Mouse (Mus musculus): ENCODE results near the gene Strada.
"Not testable (repeated sequence)": the region's sequence is repeated elsewhere in the genome, so short reads cannot be mapped to it uniquely, and the experiment has no call there.

Strada gene

GRCm38 (mm10) chr11:106202123-106202465 lies at the start of gene Strada:
Strada (minus strand) TSS chr11:106202168.
- DNase-seq (ENCODE audit: low spot score) = no peak

- no peak for DNase-seq (ENCODE audit: low spot score)
These were observed 47.4 kb upstream of the Strada start for GRCm38 (mm10) chr11:106249326-106249725.

GRCm38 (mm10) chr11:106246834-106247233 lies 44.9 kb upstream of the Strada start:
- DNase-seq (ENCODE audit: low spot score) = no peak

DNA sequence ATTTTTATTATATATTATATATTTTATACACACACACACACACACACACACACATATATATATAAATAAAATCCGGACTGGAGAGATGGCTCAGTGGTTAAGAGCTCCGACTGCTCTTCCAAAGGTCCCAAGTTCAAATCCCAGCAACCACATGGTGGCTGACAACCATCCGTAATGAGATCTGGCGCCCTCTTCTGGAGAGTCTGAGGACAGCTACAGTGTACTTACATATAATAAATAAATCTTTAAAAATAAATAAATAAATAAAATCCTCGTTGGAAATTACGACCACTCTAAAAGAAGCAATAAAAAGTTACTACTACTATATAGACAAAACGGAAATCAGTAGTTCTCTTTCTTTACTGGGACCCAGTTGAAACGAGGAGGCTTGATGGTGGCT lies 32.0 kb upstream of the Strada start:
- DNase-seq (ENCODE audit: low spot score) = not testable (repeated sequence)

GRCm38 (mm10) chr11:106220603-106221002 lies 18.6 kb upstream of the Strada start:
- DNase-seq (ENCODE audit: low spot score) = no peak

DNA sequence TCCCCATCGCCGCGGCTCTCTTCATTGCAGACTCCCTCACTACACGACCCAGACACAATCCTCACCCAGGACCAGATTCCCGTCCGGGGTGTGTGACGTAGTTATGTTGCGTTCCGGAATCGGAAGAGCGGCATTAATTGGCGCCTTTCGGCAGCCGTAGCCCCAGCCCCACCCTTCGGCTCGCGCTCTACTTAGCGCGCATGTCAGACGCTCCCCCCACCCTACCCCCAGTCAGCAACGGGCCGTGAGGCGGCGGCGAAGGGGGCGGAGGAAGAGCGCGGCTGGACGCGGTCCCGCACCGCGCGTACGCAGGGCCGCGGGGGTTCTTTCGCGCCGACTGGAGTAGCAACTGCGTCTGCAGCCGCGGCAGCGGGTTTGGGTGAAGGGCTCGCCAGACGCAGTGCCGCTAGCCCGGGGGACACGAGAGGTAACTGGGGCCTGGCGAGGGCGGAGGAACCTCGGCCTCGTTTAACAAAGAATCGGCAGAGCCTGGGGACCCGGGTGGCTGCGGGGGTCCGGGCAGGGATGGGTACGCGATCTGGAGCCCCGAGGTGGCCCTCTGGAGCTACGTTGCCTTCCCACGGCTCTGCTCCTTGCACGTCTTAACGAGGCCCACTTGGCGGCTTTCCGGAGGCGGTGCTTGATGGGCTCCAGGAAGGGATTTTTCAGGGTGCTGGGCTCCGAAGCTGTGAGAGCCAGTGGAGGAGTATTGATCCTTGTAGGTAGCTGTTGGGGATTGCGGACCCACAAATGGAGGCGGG lies 14.9 kb upstream of the Strada start, which contains the start of gene Ddx42:
TSS of gene Ddx42 (plus strand) at position 197 of the 761 bp plus-strand sequence.
- peak; percentile 78 for DNase-seq (ENCODE audit: low spot score)

DNA sequence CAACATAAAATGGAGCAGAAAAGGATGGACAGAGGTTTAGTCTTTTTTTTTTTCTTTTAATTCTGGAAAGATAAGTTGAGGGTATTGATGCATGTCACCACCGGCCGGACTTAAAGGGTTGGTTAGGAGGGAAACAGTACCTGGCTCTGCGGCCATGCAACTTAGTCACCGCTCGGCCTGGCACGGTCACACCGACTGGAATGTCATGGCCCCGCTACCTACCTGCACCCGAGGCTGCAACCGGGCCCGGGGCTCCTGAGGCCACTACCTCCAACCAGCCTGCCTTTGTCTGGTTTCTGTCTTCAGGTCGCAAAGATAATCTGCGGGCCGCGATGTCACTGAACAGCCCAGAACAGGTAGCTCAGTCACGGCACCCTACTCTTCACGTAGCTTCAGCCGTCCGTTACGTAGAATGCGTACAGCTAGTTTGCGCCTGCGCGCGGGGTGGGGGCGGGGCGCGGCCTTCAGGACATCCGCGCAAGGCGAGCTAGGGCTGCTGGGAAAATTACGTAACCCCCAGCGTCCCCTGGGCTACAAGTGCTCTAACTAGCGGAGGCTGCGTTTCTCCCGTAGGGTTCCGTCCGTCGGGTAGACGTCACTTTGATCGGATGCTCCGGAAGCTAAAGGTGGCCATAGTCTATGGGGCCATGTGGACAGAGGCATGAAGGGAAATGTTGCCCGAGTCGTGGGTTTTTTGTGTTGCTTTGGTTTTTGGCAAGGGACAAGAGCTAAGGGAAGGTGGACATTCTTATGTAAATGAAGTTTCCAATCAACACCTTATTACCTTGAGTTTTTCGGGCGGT lies 14.2 kb upstream of the Strada start, which contains the start of gene Ccdc47:
TSS of gene Ccdc47 (minus strand) at position 418 of the 803 bp plus-strand sequence.
- peak; percentile 77 for DNase-seq (ENCODE audit: low spot score)

DNA sequence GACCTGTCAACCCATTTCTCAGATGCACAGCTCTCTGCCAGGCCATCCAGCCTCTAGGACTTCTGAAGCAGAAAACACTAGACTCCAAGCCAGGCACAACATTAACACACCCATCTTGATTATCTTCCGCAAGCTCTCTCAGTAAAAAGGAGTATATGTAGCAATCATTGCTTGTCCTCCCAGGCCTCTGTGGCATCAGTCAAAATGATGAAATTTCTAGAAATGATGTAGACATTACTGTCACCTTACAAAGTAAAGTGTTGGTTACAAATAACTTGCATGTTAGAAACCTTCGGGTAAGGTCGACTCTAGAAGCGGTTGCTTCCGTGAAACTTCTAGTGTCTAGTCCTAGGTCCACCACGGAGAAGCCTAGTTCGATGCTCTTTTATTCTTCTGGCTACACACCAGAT lies 13.5 kb upstream of the Strada start:
- no peak for DNase-seq (ENCODE audit: low spot score)

- no peak for DNase-seq (ENCODE audit: low spot score)
These were observed 12.9 kb upstream of the Strada start for GRCm38 (mm10) chr11:106214856-106215255.

GRCm38 (mm10) chr11:106212771-106213170 lies 10.8 kb upstream of the Strada start:
- no peak for DNase-seq (ENCODE audit: low spot score)

GRCm38 (mm10) chr11:106201337-106202122 lies 438 bp downstream of the Strada start:
- DNase-seq (ENCODE audit: low spot score) = no peak

- no peak for DNase-seq (ENCODE audit: low spot score)
These were observed 1.2 kb downstream of the Strada start for GRCm38 (mm10) chr11:106200756-106201155.

DNA sequence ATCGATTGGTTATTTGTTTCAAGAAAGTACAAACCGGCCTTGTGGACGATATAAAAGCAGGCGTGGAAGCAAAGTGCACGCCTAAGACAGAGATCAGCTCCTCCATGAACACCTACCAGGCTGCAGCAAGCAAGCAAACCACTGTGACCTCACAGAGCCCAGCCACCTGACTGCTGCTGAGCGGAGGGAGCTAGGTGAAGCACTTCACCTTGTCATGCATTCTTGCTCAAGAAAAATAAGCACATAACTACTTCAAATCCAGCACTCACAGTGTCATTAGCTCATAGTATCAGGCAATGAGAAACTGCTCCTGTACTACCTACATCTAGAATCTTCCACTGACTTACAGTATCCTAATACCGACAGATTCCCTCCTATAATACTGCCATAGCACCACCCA lies 2.0 kb downstream of the Strada start:
- not testable (repeated sequence) for DNase-seq (ENCODE audit: low spot score)

DNA sequence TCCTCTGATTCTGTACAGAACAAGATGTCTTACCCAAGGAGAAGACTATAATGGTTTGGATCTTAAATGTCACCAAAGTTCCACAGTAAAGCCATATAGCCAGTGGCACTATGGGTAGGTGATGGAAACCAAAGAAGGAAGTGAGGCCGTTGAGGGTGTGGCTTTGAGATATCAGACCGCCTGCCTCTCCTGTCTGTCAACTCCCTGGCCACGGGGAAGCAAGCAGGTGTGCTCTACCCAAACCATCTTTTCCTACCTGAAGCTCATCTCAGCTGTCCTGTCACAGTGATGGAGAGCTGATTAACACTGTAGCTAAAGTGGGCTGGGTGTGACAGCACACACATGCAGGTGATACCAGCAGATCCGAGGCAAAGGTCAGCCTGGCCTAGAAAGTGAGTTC lies 3.7 kb downstream of the Strada start:
- DNase-seq (ENCODE audit: low spot score) = no peak

GRCm38 (mm10) chr11:106195341-106195740 lies 6.6 kb downstream of the Strada start:
- DNase-seq (ENCODE audit: low spot score) = no peak

GRCm38 (mm10) chr11:106194891-106195290 lies 7.1 kb downstream of the Strada start:
- no peak for DNase-seq (ENCODE audit: low spot score)

GRCm38 (mm10) chr11:106194155-106194541 lies 7.8 kb downstream of the Strada start:
- no peak for DNase-seq (ENCODE audit: low spot score)

DNA sequence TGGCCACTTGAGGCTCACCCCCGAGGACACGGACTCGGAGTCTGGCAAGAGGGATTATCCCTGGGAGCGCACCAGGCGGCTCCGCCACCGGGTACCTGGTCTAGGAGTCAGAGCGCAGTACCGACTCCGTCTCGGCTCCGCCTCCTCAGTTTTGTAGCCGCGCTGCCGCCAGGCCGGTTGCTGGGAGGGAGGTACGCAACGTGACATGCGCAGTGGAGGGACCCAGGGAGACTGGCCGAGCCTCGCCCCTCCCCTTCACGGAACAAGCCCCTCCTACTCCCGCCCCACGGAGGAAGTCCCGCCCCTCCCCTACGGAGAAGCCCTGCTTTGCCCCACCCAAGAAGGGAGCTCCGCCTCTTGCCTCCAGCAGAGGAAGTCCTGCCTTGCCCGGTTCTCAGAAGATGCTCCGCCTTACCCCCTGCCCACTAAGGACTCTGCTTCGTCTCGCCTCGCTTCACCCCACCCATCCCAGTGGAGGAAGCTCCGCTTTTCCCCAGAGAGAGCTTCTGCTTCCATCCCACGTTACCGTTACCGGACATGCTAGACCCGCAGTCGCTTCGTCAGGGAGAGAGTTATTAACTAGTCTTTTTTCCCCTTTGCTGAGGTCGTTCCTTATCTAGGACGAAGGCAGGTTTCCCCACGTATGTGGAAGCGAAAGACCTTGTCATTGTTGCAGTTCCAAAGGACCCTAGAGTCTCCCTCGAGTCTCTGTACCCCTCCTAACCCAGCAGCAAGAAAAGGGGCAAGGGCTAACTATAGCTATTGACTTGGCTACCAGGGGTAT lies 8.4 kb downstream of the Strada start:
- DNase-seq (ENCODE audit: low spot score) = peak; percentile 94

DNA sequence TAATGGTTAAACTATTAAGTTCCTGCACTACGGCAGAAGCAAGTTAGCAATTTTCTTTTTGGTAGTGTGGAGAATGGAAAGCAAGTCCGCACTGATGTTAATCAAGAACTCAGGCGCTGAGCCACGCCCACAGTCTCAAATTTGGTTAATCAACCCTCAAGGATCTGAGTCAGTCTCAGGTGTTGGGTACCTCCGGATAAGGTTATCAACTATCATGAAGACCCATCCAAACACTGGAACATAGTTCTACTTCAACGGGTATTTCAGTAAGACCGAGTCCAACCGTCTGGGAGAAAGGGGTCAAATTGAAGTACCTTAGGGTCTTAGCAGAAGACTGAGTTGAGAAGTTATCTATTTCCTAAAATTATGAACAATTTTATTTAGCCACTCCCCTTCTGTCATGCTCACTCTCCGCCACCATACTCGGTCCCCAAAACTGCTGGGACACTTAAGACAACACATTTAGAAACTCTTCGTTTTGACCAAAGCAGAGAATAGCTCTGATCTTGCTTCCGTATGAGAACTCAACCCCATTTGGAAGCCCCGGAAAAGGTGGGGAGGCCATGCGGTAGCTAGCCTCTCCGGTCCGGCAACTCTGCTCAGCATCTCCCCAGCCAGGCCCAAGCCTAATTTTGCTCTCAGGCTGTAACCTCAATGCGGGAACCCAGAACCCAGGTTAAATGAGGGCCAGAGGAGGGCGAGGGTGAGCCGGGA lies 9.2 kb downstream of the Strada start:
- DNase-seq (ENCODE audit: low spot score) = no peak

- no peak for DNase-seq (ENCODE audit: low spot score)
These were observed 9.7 kb downstream of the Strada start for GRCm38 (mm10) chr11:106192241-106192640.

DNA sequence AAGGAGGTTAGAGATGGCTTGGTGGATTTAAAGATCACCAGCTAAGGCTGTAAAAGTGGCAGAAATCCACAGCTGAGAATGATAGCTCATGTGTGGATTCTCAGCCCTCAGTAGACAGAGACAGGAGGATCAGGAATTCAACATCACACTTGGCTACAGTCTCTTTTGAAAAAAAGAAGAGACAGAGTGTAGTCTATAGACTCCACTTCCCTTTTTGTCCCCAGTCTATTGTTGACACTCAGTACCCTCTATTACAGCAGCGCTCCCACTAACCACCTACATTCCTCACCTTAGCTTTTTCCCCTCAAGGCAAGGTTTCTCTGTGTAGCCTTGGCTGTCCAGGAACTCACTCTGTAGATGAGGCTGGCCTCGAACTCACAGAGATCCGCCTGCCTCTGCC lies 10.3 kb downstream of the Strada start:
- DNase-seq (ENCODE audit: low spot score) = no peak
